Mouse (Mus musculus): ENCODE data around the gene Rps3.

The Rps3 gene

DNA sequence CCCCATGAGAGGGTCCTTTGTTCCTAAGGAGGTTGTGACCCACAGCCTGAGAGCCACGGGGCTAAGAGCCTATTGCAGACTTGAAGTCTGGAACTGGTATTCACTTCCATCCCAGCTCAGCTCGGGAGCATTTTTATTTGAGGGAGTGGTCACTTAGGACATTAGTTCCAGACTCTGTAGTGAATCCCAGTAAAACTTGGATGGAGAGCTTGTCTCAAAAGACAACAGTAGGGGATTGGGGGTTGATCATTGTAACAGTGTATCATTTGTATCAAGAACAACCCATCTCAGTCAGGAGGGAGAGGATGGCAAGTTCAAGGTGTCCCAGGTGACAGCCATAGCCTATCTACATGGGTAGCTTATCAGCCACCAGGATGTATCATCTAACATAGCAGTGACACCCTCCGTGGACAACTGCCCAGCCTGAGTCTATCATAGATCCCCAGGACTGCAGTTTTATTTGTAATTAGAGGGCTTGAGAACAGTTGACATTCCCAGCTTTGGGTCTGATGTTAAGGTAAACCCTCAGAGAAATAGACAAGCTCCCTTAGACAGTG, 6.9 kb downstream of the Rps3 start:
- DNase-seq (ENCODE audit: low read depth, low spot score), result peak; percentile 42

- DNase-seq (ENCODE audit: low read depth, low spot score), result no peak
Observed at GRCm38 (mm10) chr7:99475562-99475911, 8.0 kb downstream of the Rps3 start.

- DNase-seq (ENCODE audit: low read depth, low spot score), result no peak
Observed at GRCm38 (mm10) chr7:99474836-99475561, 8.5 kb downstream of the Rps3 start.

GRCm38 (mm10) chr7:99473638-99474407, 9.7 kb downstream of the Rps3 start:
- no peak for DNase-seq (ENCODE audit: low read depth, low spot score)

GRCm38 (mm10) chr7:99471578-99471977, 12.0 kb downstream of the Rps3 start:
- DNase-seq (ENCODE audit: low read depth, low spot score), result peak; percentile 68

DNA sequence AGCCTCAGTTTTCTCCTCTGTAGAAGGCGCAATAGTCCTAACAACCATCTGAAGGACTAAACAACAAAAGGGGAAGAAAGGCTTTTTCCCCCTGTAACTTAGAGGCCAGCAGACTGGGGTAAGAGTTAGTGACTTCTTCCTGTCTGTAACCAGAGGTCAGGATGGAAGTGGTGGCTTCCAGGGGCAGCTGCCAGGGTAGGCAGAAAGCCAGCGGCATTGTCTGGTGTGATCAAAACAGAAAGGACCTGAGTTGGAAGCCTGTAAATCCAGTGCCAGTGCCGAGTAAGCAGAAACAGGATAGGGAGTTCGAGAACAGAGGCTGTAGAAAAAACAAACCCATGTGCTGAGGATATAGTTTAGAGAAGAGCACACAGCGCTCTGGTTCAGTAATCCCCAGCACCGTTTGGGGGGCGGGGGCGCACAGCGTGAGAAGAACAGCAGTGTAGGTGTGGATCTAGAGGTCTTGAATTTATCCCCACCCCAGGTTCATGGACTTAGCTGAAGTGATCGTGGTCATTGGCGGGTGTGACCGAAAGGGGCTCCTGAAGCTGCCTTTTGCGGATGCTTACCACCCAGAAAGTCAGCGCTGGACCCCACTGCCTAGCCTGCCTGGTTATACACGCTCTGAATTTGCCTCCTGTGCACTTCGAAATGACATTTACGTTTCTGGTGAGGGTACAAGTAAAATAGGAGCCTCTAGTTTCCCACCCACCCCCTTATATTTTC, 13.7 kb downstream of the Rps3 start:
- no peak for DNase-seq (ENCODE audit: low read depth, low spot score)

GRCm38 (mm10) chr7:99468283-99469132, 15.0 kb downstream of the Rps3 start:
- DNase-seq (ENCODE audit: low read depth, low spot score), result peak; percentile 66

GRCm38 (mm10) chr7:99467916-99468282, 15.6 kb downstream of the Rps3 start:
- DNase-seq (ENCODE audit: low read depth, low spot score), result no peak

DNA sequence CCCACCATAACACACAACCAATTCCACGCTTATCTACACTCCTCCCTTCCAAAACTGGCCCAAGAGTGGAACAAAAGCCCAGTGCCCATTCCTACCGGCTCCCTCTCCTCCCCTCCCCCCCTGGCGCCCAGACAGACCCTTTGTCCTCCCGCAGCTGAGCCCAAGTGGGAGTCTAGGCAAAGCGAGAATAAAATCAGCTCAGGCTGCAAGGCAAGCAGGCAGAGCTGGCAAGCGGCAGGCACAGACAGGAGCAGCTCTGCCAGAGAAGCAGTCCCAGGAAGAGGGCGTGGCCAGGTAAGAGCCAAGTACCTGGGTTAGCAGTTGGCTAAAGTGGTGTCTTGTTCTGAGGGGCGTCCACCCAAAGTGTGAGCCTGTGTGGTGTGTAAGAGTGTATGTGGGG, 17.7 kb downstream of the Rps3 start, which contains the start of gene Klhl35:
TSS of gene Klhl35 (plus strand) at position 194 of the 400 bp plus-strand sequence.
- no peak for DNase-seq (ENCODE audit: low read depth, low spot score)

DNA sequence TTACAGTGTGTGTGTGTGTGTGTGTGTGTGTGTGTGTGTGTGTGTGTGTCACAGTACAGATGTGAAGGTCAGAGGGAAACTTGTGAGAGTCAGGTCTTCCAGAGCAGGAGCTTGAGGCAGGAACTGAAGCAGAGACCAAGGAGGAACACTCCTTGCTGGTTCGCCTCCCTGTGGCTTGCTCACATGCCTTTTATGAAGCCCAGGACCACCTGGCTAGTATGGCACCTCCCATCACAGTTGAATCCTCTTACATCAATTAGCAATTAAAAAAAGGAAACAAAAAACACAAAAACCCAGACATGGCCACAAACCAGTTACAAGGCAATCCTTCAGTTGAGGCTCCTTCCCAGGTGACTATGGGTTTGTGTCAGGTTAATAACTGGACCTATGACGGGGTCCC, 20.4 kb downstream of the Rps3 start:
- DNase-seq (ENCODE audit: low read depth, low spot score), result peak; percentile 70

GRCm38 (mm10) chr7:99459888-99460652, 23.5 kb downstream of the Rps3 start:
- no peak for DNase-seq (ENCODE audit: low read depth, low spot score)

GRCm38 (mm10) chr7:99458849-99459248, 24.7 kb downstream of the Rps3 start:
- DNase-seq (ENCODE audit: low read depth, low spot score), result no peak

- no peak for DNase-seq (ENCODE audit: low read depth, low spot score)
Observed at GRCm38 (mm10) chr7:99454044-99454443, 29.5 kb downstream of the Rps3 start.

DNA sequence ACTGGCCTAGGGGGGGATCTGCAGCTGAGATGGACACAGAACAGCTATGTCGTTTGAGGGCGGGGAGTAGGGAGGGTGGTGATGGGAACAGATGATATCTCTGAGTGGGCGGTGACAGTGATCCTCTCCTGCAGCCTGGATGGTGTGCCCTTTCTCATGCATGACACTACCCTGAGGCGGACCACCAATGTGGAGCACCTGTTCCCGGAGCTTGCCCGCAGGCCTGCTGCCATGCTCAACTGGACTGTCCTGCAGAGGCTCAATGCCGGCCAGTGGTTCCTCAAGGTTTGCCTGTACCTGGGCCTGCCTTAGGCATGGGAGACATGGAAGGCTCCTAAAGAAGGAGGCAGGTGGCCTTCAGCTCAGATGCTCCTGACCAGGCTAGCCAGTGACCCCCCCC, 30.7 kb downstream of the Rps3 start:
- no peak for DNase-seq (ENCODE audit: low read depth, low spot score)

DNA sequence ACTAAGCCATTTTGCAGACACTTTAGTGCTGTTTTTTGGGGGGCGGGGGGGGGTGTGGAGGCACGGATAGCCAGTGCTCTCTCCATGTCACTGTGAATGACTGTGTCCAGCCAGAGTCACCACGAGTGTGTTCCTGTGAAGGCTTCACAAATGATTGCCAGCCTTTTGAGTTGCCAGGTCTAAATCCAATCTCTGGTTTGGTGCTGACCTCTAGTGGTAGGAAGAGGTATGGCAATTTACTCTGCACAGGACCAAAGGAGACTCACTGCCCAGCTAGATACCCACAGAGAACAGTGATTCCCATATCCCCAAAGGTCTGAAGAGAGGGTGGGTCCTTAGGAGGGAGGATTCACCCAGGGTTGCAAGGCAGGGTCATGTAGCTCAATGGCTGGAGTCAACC, 32.8 kb downstream of the Rps3 start:
- peak; percentile 69 for DNase-seq (ENCODE audit: low read depth, low spot score)

GRCm38 (mm10) chr7:99449751-99450150, 33.8 kb downstream of the Rps3 start:
- DNase-seq (ENCODE audit: low read depth, low spot score), result no peak

DNA sequence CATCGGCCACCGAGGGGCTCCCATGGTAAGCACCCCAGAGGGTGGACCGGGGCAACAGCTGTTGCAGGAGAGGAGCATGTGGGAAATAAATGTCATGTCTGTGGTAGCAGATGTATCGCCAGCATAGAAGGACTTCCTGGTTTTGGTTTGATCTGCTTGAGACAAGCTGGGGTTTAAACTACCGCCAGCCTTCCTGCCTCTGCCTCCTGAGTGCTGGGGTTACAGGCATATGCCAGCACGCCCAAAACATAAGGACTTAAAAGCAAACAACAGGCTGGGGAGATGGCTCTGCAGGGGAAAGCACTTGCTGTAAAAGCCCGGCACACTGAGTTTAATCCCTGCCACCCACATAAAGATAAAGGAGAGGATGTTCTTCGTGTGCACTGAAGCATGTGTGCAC, 34.5 kb downstream of the Rps3 start:
- DNase-seq (ENCODE audit: low read depth, low spot score), result no peak

- DNase-seq (ENCODE audit: low read depth, low spot score), result no peak
Observed at GRCm38 (mm10) chr7:99448619-99449018, 34.9 kb downstream of the Rps3 start.

DNA sequence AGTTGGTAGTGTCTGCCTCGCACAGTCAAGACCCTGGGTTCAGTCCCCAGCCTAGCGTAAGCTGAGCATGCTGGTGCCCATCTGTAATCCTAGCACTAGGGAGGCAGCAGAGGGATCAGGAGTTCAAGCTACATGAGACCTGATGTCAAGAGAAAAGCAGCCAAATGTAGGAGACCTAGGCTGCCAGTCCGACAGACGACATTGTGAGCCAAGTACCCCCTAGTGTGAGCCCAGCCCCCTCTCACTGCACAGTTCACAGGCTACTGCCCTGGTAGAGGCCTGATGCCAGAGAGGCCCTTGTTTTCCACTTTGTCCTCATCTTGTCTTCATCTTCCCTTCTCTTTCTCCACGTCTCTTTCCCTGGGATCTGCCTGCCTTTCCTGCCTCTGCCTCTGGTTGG, 36.2 kb downstream of the Rps3 start:
- no peak for DNase-seq (ENCODE audit: low read depth, low spot score)

DNA sequence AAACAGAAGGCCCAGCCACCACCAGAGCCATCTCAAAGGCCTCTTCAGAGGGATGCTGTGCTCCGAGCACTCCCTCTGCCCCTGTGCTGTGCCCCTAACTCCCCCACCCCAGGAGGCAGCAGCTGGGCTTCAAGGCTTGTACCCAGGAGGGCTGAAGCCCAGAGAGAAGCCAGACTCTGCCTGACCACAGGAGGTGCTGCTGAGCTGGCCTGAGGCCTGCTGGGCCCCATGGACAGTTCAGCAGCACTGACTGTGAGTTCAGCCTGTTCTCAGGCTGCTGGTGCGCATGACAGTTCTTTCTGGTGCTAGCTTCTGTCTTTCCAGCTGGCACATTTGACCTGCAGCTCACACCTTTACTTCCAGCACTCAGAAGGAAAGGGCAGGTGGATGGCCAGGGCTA, 37.7 kb downstream of the Rps3 start:
- DNase-seq (ENCODE audit: low read depth, low spot score), result no peak

DNA sequence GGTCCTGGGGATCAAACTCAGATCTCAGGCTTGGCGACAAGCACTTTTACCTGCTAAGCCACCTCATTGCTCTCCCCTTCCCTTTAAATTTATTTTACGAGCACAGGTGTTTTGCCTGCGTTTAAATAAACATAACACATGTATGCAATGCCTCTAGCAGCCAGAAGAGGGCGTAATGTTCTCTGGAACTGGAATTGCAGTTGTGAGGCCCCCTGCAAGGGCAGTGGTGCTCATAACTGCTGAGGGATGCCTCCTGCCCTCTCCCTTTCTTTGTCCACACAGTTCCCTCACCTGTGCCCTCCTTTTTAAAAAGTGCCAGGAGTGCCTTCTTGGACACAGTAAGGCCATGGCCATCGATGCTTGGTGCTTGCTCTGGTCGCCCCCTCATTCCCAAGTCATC, 39.5 kb downstream of the Rps3 start:
- DNase-seq (ENCODE audit: low read depth, low spot score), result peak; percentile 56
